Mouse (Mus musculus) hematopoietic multipotent progenitor cell, adult 10-12 weeks (in vitro differentiated cells): Measurements from ENCODE around the gene Hbb-bt. TPM values are rescaled to one million over a fixed set of nuclear protein-coding genes. Genes with fewer than 3 reads are reported as not detected.

Experiments
- polyA plus RNA-seq: library from polyadenylated mRNA; stranded (reverse); fragments of >175 nt; gene quantifications from 2 replicates; pipeline ENCODE4 v1.2.3, GENCODE M21; 2012; ENCODE audit warnings: low replicate concordance

The Hbb-bt gene
- polyA plus RNA-seq: 80.8 and 4,115 TPM in 2 replicates

GRCm38 (mm10) chr7:103813766-103814165, at the start of gene Hbb-bt:
Hbb-bt (minus strand) TSS chr7:103813996.

GRCm38 (mm10) chr7:103853090-103853489, 39.3 kb upstream of the Hbb-bt start, which contains the start of gene Hbb-y:
Hbb-y (minus strand) TSS chr7:103853216.

GRCm38 (mm10) chr7:103843034-103843433, 29.2 kb upstream of the Hbb-bt start, which contains the start of gene Hbb-bh1:
Hbb-bh1 (minus strand) TSS chr7:103843164.

GRCm38 (mm10) chr7:103840268-103840667, 26.5 kb upstream of the Hbb-bt start, which contains the start of gene Hbb-bh2:
Hbb-bh2 (minus strand) TSS chr7:103840520.

GRCm38 (mm10) chr7:103827808-103828207, 14.0 kb upstream of the Hbb-bt start, which contains the start of gene Hbb-bs:
Hbb-bs (minus strand) TSS chr7:103828096.

GRCm38 (mm10) chr7:103791721-103792120, 22.1 kb downstream of the Hbb-bt start, which contains the start of gene Olfr67:
Olfr67 (minus strand) TSS chr7:103791821.

GRCm38 (mm10) chr7:103779598-103779997, 34.2 kb downstream of the Hbb-bt start, which contains the start of gene Olfr68:
Olfr68 (minus strand) TSS chr7:103779698.

GRCm38 (mm10) chr7:103771494-103771893, 42.3 kb downstream of the Hbb-bt start, which contains the start of gene Olfr69:
Olfr69 (minus strand) TSS chr7:103771594.

Other genes starting within 250 kb of the Hbb-bt start
- gene Olfr616, start 244.9 kb downstream of the Hbb-bt start, polyA plus RNA-seq: not detected in 2 replicates
- not detected in 2 replicates for gene Olfr617, start 240.9 kb downstream of the Hbb-bt start, polyA plus RNA-seq
- 0.15 TPM in 1 of 2 replicates, not detected in the other for gene Olfr618, start 223.9 kb downstream of the Hbb-bt start, polyA plus RNA-seq
- not detected in 2 replicates for gene Olfr619, start 213.4 kb downstream of the Hbb-bt start, polyA plus RNA-seq
- not detected in 2 replicates for gene Olfr620, start 201.5 kb downstream of the Hbb-bt start, polyA plus RNA-seq
- gene Olfr622, start 171.3 kb downstream of the Hbb-bt start, polyA plus RNA-seq: not detected in 2 replicates
- gene Olfr623, start 150.3 kb downstream of the Hbb-bt start, polyA plus RNA-seq: not detected in 2 replicates
- not detected in 2 replicates for gene Olfr624, start 142.8 kb downstream of the Hbb-bt start, polyA plus RNA-seq
- not detected in 2 replicates for gene Olfr625-ps1, start 131.3 kb downstream of the Hbb-bt start, polyA plus RNA-seq
- gene Olfr243, start 99.3 kb downstream of the Hbb-bt start, polyA plus RNA-seq: not detected in 2 replicates
- not detected in 2 replicates for gene Olfr628, start 83.6 kb downstream of the Hbb-bt start, polyA plus RNA-seq
- gene Olfr629, start 69.1 kb downstream of the Hbb-bt start, polyA plus RNA-seq: not detected in 2 replicates
- not detected in 2 replicates for gene Olfr630, start 56.7 kb downstream of the Hbb-bt start, polyA plus RNA-seq
- gene Olfr69, start 42.4 kb downstream of the Hbb-bt start, polyA plus RNA-seq: not detected in 2 replicates
- gene Olfr68, start 34.3 kb downstream of the Hbb-bt start, polyA plus RNA-seq: not detected in 2 replicates
- not detected in 2 replicates for gene Olfr67, start 22.2 kb downstream of the Hbb-bt start, polyA plus RNA-seq
- 6,525 and 69,736 TPM in 2 replicates for gene Hbb-bs, start 14.1 kb upstream of the Hbb-bt start, polyA plus RNA-seq
- gene Hbb-bh2, start 26.5 kb upstream of the Hbb-bt start, polyA plus RNA-seq: not detected in 2 replicates
- gene Hbb-bh1, start 29.2 kb upstream of the Hbb-bt start, polyA plus RNA-seq: not detected in 2 replicates
- not detected in 2 replicates for gene Hbb-y, start 39.2 kb upstream of the Hbb-bt start, polyA plus RNA-seq
- 0.15 TPM in 1 of 2 replicates, not detected in the other for gene Olfr66, start 72.3 kb upstream of the Hbb-bt start, polyA plus RNA-seq
- gene Olfr64, start 80.5 kb upstream of the Hbb-bt start, polyA plus RNA-seq: not detected in 2 replicates
- not detected in 2 replicates for gene Olfr65, start 89.5 kb upstream of the Hbb-bt start, polyA plus RNA-seq
- not detected in 2 replicates for gene Olfr631, start 114.8 kb upstream of the Hbb-bt start, polyA plus RNA-seq
- not detected in 2 replicates for gene Olfr632, start 120.4 kb upstream of the Hbb-bt start, polyA plus RNA-seq
- gene Olfr633, start 130.4 kb upstream of the Hbb-bt start, polyA plus RNA-seq: not detected in 2 replicates
- gene Olfr635, start 157.2 kb upstream of the Hbb-bt start, polyA plus RNA-seq: 0.02 and 0.03 TPM in 2 replicates
- not detected in 2 replicates for gene Olfr638, start 184.8 kb upstream of the Hbb-bt start, polyA plus RNA-seq
- not detected in 2 replicates for gene Olfr639, start 203.3 kb upstream of the Hbb-bt start, polyA plus RNA-seq
- gene Olfr640, start 211.6 kb upstream of the Hbb-bt start, polyA plus RNA-seq: not detected in 2 replicates
- gene Olfr641, start 221.4 kb upstream of the Hbb-bt start, polyA plus RNA-seq: not detected in 2 replicates
- not detected in 2 replicates for gene Olfr642, start 238.7 kb upstream of the Hbb-bt start, polyA plus RNA-seq
- 0.04 TPM in 1 of 2 replicates, not detected in the other for gene 4930516K23Rik, start 247.4 kb upstream of the Hbb-bt start, polyA plus RNA-seq